Mouse (Mus musculus): ENCODE data around the gene Fzd10. TPM values are rescaled to one million over a fixed set of nuclear protein-coding genes. Genes with fewer than 3 reads are reported as not detected.

The Fzd10 gene
- 1 to 10 TPM; 1.7 to 2.6 TPM for total RNA-seq (2021)
- long read RNA-seq, experiment 1, partial matches to known transcripts: 0 of 1 reads
- long read RNA-seq, experiment 1, other reads (novel, unspliced or antisense): 0 of 1 reads
- long read RNA-seq, experiment 2: 0 reads

DNA sequence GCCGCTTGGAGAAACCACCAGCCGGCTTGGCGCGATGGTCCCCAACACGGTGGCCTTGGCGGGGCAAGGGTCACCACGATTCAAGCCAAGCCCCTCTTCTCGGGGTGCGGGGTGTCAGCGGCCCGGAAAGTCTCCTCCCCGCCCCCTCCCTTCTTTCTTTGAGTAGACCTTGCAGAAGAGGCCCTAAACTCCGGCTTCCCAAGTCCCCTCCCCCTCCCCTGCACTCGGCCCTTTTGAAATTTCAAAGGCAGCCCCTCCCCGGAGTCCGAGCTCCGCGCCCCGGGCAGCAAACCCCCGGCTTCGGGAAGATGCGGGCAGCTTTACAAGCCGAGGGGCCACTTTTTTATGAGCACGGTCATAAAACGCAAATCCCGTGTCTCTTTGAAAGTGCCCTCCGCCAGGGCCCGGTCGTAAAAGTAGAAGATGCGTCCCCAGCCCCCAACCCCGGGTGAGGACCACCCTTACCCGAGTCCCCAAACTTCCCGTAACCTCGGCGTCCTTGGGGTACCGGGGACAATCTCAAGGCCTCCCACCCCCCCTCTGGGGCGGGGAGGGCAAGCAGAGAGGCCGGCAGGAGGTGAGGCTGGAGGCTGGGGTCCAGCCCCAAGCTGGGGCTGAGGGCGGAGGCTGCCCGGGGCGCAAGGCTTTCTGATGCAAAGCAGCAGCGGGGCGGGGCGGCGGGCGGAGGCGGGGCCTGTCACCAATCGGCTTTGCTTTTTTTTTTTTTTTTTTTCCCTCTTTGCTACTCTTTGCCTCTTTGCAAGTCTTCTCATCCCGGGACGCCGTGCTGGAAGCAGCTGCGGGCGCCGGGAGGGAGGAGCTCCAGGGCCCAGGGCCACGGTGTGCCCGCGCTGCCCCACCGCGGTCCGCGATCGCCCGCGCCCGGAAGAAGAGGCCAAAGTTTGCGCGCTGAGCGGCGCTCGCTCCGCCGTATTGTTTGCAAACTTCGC lies at the start of gene Fzd10:
Gene Fzd10 (plus strand): TSS at position 773 of the 950 bp plus-strand sequence.
- DNase-seq: no peak
- intact Hi-C loops (cut with DNase I): no loop called here

DNA sequence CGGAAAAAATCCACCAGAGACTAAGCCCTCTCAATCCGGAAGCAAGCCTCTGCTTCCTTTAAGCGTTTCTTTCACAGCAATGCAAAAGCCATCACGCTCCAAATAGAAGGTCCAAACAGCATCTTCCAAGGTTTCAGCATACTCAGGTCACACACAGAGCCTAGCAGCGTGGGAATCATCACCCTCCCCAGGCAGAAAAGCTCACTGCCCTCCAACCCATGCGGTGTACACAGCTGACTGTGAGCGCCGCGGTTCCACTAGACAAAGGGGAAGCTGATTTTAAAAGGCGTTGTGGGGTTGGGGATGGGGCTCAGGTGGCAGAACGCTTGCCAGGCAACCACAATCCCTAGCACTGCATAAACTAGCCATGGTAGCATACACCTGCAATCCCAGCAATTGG lies 49.2 kb upstream of the Fzd10 start:
- intact Hi-C loops (cut with DNase I): no loop called here
- DNase-seq: no peak

GRCm38 (mm10) chr5:128552136-128552890 lies 48.3 kb upstream of the Fzd10 start:
- DNase-seq: no peak
- intact Hi-C loops (cut with DNase I): no loop called here

- no peak for DNase-seq
- intact Hi-C loops (cut with DNase I): no loop called here
These were observed 42.5 kb upstream of the Fzd10 start for GRCm38 (mm10) chr5:128558126-128558525.

- intact Hi-C loops (cut with DNase I): no loop called here
- DNase-seq: no peak
These were observed 33.3 kb upstream of the Fzd10 start for GRCm38 (mm10) chr5:128567313-128567712.

GRCm38 (mm10) chr5:128568970-128569369 lies 31.7 kb upstream of the Fzd10 start:
- intact Hi-C loops (cut with DNase I): no loop called here
- no peak for DNase-seq

- DNase-seq: no peak
- intact Hi-C loops (cut with DNase I): no loop called here
These were observed 30.6 kb upstream of the Fzd10 start for GRCm38 (mm10) chr5:128570091-128570490.

DNA sequence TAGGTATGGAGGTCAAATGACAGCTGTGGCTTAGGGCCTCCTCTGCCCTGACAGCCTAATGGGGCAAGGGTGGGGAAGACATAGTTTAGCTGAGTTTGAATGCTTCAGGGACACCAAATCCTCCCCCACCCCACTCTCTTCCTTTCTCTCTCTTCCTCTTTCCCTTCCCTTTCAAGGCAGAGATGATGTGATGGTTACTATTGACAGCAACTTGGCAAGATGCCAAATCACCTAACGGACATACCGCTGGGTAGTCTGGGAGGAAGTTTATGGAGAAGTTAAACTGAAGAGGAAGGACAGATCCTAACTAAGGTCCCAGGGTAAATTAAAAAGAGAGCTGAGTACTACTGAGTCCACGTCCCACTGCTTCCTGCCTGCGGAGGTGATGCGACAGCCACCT lies 29.8 kb upstream of the Fzd10 start:
- intact Hi-C loops (cut with DNase I): no loop called here
- DNase-seq: no peak

GRCm38 (mm10) chr5:128571706-128572105 lies 28.9 kb upstream of the Fzd10 start:
- intact Hi-C loops (cut with DNase I): no loop called here
- DNase-seq: no peak

DNA sequence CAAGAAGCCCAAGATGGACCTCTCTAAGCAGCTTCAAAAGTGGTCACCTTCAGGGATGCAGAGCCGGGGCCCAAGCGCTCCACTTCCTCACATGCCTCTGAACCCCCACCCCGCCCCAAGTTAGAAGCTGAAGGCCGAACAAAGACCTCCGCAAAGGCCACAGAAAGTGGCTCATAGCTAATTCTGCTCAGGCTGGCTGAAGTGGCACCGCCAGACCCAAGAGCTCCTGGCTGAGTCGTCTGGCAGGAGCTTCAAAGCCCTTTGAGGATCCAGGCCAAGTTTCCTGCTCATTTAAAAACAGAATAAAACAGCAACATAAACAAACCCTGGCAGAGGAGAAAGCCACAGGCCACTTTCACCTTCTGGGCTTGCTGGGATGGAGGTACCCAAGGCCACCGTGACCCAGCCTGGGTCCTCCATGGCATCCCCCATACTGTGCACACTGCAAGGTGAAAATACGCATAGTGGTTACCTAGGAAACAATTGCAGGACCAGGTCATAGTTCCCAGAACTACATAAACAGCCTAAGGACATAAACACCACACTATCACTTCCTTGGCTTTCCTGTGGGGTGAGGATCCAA lies 24.6 kb upstream of the Fzd10 start:
- intact Hi-C loops (cut with DNase I): no loop called here
- no peak for DNase-seq

GRCm38 (mm10) chr5:128579047-128579650 lies 21.5 kb upstream of the Fzd10 start:
- no peak for DNase-seq
- intact Hi-C loops (cut with DNase I): no loop called here

DNA sequence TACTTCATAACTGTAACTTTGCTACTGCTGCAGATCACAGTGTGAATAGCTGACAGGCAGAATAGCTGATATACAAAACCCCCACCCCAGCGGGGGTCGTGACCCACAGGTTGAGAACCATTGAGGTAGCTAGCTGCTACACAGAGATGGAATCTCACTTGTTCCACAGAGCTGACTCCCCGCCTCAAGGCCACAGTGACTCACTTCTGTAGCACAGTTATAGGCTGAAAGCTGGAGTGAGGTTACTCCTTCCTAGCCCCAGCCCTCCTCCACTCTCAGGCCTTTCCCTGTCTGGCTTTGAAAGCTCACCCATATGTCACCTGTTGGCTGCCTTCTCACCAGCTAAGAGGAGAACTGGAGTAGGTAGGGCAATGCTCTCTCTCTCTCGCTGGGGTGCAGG lies 19.7 kb upstream of the Fzd10 start:
- DNase-seq: no peak
- intact Hi-C loops (cut with DNase I): no loop called here

DNA sequence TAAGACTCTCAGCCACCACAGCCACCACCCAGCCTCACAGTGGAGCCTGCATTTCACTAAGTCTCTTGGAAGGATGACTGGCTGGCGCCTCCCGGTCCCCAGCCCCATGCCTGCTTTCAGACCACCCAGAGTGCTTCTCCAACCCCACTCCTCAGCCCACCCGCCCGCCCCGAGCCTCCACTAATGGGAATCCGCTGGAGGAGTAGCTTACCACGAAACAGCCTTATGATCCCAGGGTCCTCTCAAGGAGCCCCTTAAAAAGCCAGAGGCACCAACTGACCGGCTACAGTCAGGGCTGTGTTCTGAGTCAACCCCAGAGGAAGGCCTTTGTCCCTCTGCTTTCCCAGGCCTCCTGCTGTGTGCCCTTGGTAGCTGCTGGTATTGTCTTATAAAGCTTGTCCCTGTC lies 19.1 kb upstream of the Fzd10 start:
- intact Hi-C loops (cut with DNase I): no loop called here

DNA sequence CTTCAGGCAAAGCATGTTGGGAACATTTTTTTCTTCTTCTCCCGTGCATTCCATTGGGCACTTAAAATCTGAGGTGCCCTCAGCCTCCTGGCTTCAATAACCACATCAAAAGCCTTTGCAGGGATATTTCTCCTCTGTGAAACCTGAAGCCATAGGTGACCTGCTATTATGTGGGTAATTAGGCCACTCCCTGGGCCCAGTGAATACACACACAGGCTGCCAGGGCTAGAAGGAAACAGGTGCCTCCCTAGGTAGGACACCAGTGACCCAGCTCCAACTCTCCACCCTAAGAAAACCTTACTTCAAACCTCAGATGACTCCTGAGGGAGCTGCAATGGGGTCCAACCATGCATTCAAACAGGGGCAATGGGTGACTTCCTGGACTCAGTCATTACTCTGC lies 11.4 kb upstream of the Fzd10 start:
- no peak for DNase-seq
- intact Hi-C loops (cut with DNase I): no loop called here

More for the DNA sequence above, 19.1 kb upstream of the Fzd10 start:
- no peak for DNase-seq

DNA sequence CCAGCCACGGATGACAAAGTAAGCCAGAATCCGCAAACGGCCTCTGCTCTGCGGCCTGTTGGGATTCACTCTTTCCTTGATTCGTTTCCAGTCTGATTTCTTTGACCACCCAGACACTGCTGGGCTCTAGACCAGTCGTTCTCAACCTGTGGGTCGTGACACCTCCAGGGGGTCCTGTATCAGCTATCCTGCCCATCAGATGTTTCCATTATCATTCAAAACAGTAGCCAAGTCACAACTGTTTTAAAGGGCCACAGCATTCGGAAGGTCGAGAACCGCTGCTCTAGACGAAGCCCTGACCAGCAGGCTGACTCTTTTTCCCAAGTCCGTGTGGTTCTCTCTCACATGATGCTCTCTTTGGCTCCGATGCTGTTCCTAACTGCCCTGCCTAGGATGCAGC lies 7.2 kb upstream of the Fzd10 start:
- DNase-seq: no peak
- intact Hi-C loops (cut with DNase I): no loop called here

- DNase-seq: no peak
- intact Hi-C loops (cut with DNase I): no loop called here
These were observed 3.8 kb upstream of the Fzd10 start for GRCm38 (mm10) chr5:128596813-128597212.

DNA sequence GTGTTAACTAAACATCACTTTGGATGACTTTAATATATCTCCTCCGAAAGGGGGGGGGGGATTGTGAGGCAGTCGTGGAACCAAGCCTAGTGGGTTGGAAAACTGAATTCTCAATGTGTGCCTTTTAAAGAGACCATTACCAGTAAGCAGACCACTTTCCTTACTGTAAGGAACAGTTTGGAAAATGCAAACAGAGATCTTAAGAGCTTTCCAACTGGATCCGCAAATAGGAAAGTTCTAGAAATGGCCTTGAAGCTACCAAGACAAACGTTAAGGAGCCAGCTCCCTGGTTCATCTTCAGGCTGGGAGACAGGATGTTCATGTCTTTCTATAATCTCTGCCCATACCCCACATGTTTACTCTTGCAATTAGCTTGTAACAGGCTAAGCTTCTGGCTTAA lies 3.3 kb upstream of the Fzd10 start:
- intact Hi-C loops (cut with DNase I): no loop called here
- DNase-seq: no peak

DNA sequence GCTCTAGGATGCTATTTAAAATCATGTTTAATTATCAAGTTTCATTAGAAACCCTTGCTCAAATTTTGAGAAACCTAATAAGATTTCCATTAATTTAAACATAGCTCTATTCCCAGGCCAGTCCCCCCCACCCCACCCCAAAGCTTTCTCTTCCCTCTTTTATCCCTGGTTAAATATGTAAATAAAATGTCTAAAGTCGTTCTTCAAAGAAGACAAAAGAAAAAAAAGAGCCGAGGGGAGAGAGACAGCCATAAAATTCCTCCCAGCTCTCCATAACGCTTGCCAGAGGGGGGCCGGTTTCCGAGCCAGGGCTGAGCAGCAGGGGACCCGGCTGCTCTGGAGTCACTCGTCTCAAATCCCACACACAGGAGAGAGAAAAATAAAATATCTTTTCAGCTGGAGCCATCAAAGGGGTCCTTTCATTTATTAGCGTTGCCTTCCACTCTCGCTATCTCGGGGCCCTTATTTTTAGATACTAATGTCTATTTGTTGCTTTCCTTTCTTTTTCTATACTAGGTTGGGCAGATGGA lies 2.4 kb upstream of the Fzd10 start:
- intact Hi-C loops (cut with DNase I): no loop called here
- no peak for DNase-seq

DNA sequence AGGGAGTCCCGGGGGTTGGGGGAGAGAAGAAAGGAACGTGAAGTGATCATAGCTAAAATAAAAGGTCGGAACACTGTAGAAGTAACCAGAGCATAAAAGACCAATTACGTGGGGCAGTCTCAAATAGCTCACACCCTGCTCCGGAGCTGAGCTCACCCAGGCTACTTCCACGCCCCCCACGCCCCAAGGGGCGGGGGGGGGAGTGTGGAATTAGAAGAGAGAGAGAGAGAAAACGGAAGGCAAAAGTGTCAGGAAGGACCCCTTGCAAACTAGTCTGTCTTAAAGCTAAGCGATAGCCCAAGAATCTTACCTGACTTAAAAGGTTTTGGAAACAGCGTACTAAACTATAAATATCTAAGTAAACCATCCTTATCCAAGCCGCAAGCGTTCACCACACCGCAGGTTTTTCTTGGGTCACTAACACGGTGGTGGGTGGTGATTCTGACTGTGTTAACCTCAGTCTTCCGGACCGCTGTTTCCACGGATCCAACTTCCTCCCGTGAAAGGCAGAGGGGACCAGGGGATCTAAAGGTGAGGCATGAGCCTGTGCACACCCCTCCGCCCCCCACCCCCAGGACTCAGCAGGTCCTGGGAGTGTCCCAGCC lies 1.8 kb upstream of the Fzd10 start:
- intact Hi-C loops (cut with DNase I): no loop called here
- no peak for DNase-seq
